Mouse (Mus musculus) forebrain, embryonic 13.5 days (tissue): ENCODE data around the gene Iars2. TPM values are rescaled to one million over a fixed set of nuclear protein-coding genes. Genes with fewer than 3 reads are reported as not detected.

Experiments used
- ATAC-seq: fragments of 200-750 bp; cut with Nextera tagmentation; 2 replicates; pipeline ENCODE4 v1.8.0; 2017
- H3K27ac ChIP-seq: fragments of 300-500 bp; sonication (generic); 2 replicates; pipeline ENCODE4 v1.5.1; 2015; ENCODE audit warnings: inconsistent platforms, mild to moderate bottlenecking, moderate library complexity
- H3K27me3 ChIP-seq: fragments of 300-500 bp; sonication (generic); 2 replicates; pipeline ENCODE4 v1.6.1; 2015; ENCODE audit warnings: mild to moderate bottlenecking, inconsistent platforms
- H3K36me3 ChIP-seq: fragments of 300-500 bp; sonication (generic); 2 replicates; pipeline ENCODE4 v1.6.1; 2015; ENCODE audit warnings: mild to moderate bottlenecking, inconsistent platforms; ENCODE audit not compliant: poor library complexity, severe bottlenecking
- H3K4me1 ChIP-seq: fragments of 300-500 bp; sonication (generic); 2 replicates; pipeline ENCODE4 v1.6.1; 2015; ENCODE audit warnings: inconsistent platforms
- H3K4me2 ChIP-seq: fragments of 300-500 bp; sonication (generic); 2 replicates; pipeline ENCODE4 v1.6.1; 2015; ENCODE audit warnings: inconsistent platforms, mild to moderate bottlenecking, moderate library complexity
- H3K4me3 ChIP-seq: fragments of 300-500 bp; sonication (generic); 2 replicates; pipeline ENCODE4 v1.5.1; 2015; ENCODE audit warnings: mild to moderate bottlenecking, inconsistent platforms
- H3K9ac ChIP-seq: fragments of 300-500 bp; sonication (generic); 2 replicates; pipeline ENCODE4 v1.6.1; 2015; ENCODE audit warnings: mild to moderate bottlenecking, inconsistent platforms
- H3K9me3 ChIP-seq: fragments of 300-500 bp; sonication (generic); replicated peaks from 2 replicates; pipeline ENCODE4 v1.6.1; 2016; ENCODE audit warnings: inconsistent platforms
- WGBS: fragments of 180-500 bp; shearing (Covaris S2); methylation state at CpG from one replicate; pipeline ENCODE4 v1.1.7; 2015; 5-methylcytosine and 5-hydroxymethylcytosine counted together
- polyA plus RNA-seq: library from polyadenylated mRNA; unstranded; fragments of >200 nt; fragmentation: Nextera tagmentation; extraction: Ambion mirVana; gene quantifications from 2 replicates; pipeline ENCODE4 v1.2.1, GENCODE M21; 2015

Iars2 gene
- polyA plus RNA-seq, result 18.0 and 21.0 TPM in 2 replicates

GRCm38 (mm10) chr1:185328721-185329610, at the start of gene Iars2:
Gene Iars2 (minus strand): TSS chr1:185329396.
- Histone ChIP-seq H3K9me3 (no peaks in the 10 kb centered on the region), H3K27me3 (no peaks in the 10 kb centered on the region), H3K4me3 (peak within 1 kb of the TSS; percentile 76), H3K36me3 (peaks cover 31% of the 10 kb centered on the region), H3K4me1 (peaks cover 30% of the 10 kb centered on the region), H3K27ac (peak within 1 kb of the TSS; percentile 89), H3K4me2 (peak within 1 kb of the TSS; percentile 77), H3K9ac (peak within 1 kb of the TSS; percentile 84)
- WGBS, result under 1% methylated on average over 73 of the region's 76 CpGs
- peak; percentile 90 for ATAC-seq

GRCm38 (mm10) chr1:185377429-185377828, 48.2 kb upstream of the Iars2 start:
- H3K4me3 ChIP-seq, result no peak overlapping the region
- 96% methylated on average over 2 of the region's 2 CpGs for WGBS
- H3K36me3 ChIP-seq, result peaks cover 92% of the 10 kb centered on the region
- H3K4me1 ChIP-seq, result no peaks in the 10 kb centered on the region
- H3K4me2 ChIP-seq, result no peak overlapping the region
- H3K9ac ChIP-seq, result no peak overlapping the region
- no peak overlapping the region for H3K27ac ChIP-seq
- no peak for ATAC-seq
- no peaks in the 10 kb centered on the region for H3K9me3 ChIP-seq
- no peaks in the 10 kb centered on the region for H3K27me3 ChIP-seq

- peaks cover 93% of the 10 kb centered on the region for H3K36me3 ChIP-seq
Observed at GRCm38 (mm10) chr1:185376390-185376789, 47.2 kb upstream of the Iars2 start.

GRCm38 (mm10) chr1:185369979-185370378, 40.8 kb upstream of the Iars2 start:
- no peak overlapping the region for H3K4me2 ChIP-seq
- no peaks in the 10 kb centered on the region for H3K27me3 ChIP-seq
- no peaks in the 10 kb centered on the region for H3K9me3 ChIP-seq
- H3K36me3 ChIP-seq, result peaks cover 59% of the 10 kb centered on the region
- H3K27ac ChIP-seq, result no peak overlapping the region
- WGBS, result 95% methylated on average over 6 of the region's 6 CpGs
- no peak overlapping the region for H3K9ac ChIP-seq
- peaks cover 7% of the 10 kb centered on the region for H3K4me1 ChIP-seq
- ATAC-seq, result no peak
- H3K4me3 ChIP-seq, result no peak overlapping the region

More at GRCm38 (mm10) chr1:185376390-185376789, 47.2 kb upstream of the Iars2 start:
- Histone ChIP-seq H3K4me2 (no peak overlapping the region), H3K4me1 (no peaks in the 10 kb centered on the region), H3K27me3 (no peaks in the 10 kb centered on the region), H3K4me3 (no peak overlapping the region), H3K27ac (no peak overlapping the region), H3K9me3 (no peaks in the 10 kb centered on the region), H3K9ac (no peak overlapping the region)
- no peak for ATAC-seq

- Histone ChIP-seq H3K4me3 (no peak overlapping the region), H3K9me3 (no peaks in the 10 kb centered on the region), H3K27me3 (no peaks in the 10 kb centered on the region), H3K4me2 (no peak overlapping the region), H3K27ac (no peak overlapping the region), H3K9ac (no peak overlapping the region), H3K36me3 (peaks cover 37% of the 10 kb centered on the region), H3K4me1 (peaks cover 19% of the 10 kb centered on the region)
- ATAC-seq, result no peak
- WGBS, result 89% methylated on average over 6 of the region's 6 CpGs
Observed at GRCm38 (mm10) chr1:185367383-185367782, 38.2 kb upstream of the Iars2 start.

- H3K9ac ChIP-seq, result peak overlapping the region; percentile 88
- peaks cover 25% of the 10 kb centered on the region for H3K4me1 ChIP-seq
- H3K4me2 ChIP-seq, result peak overlapping the region; percentile 66
- H3K9me3 ChIP-seq, result no peaks in the 10 kb centered on the region
- no peaks in the 10 kb centered on the region for H3K27me3 ChIP-seq
- H3K27ac ChIP-seq, result no peak overlapping the region
- ATAC-seq, result no peak
- peak overlapping the region; percentile 96 for H3K4me3 ChIP-seq
- WGBS, result 40% methylated on average over 6 of the region's 6 CpGs
- peaks cover 9% of the 10 kb centered on the region; the same call in 1 of the 2 replicates for H3K36me3 ChIP-seq
Observed at GRCm38 (mm10) chr1:185364183-185364540, 35.0 kb upstream of the Iars2 start.

- Histone ChIP-seq H3K27ac (peak overlapping the region; percentile 90), H3K4me1 (peaks cover 25% of the 10 kb centered on the region), H3K4me3 (peak overlapping the region; percentile 96), H3K9me3 (no peaks in the 10 kb centered on the region), H3K9ac (peak overlapping the region; percentile 88), H3K27me3 (no peaks in the 10 kb centered on the region), H3K36me3 (peaks cover 9% of the 10 kb centered on the region), H3K4me2 (peak overlapping the region; percentile 66)
- WGBS, result 6% methylated on average over 22 of the region's 22 CpGs
- ATAC-seq, result peak; percentile 25
Observed at GRCm38 (mm10) chr1:185363526-185364182, 34.5 kb upstream of the Iars2 start.

GRCm38 (mm10) chr1:185362677-185363520, 33.7 kb upstream of the Iars2 start, which contains the start of gene Eprs:
Gene Eprs (plus strand): TSS chr1:185363044.
- H3K9ac ChIP-seq, result peak within 1 kb of the TSS; percentile 88
- ATAC-seq, result peak; percentile 97
- peaks cover 10% of the 10 kb centered on the region for H3K36me3 ChIP-seq
- H3K27ac ChIP-seq, result peak within 1 kb of the TSS; percentile 90
- peak within 1 kb of the TSS; percentile 96 for H3K4me3 ChIP-seq
- H3K27me3 ChIP-seq, result no peaks in the 10 kb centered on the region
- H3K4me2 ChIP-seq, result peak within 1 kb of the TSS; percentile 66
- no peaks in the 10 kb centered on the region for H3K9me3 ChIP-seq
- WGBS, result under 1% methylated on average over 82 of the region's 92 CpGs
- H3K4me1 ChIP-seq, result peaks cover 25% of the 10 kb centered on the region

- H3K27me3 ChIP-seq, result no peaks in the 10 kb centered on the region
- peaks cover 6% of the 10 kb centered on the region; the same call in 1 of the 2 replicates for H3K4me1 ChIP-seq
- H3K9me3 ChIP-seq, result no peaks in the 10 kb centered on the region
- 89% methylated on average over 4 of the region's 4 CpGs for WGBS
- no peak overlapping the region for H3K4me2 ChIP-seq
- ATAC-seq, result no peak
- H3K36me3 ChIP-seq, result peaks cover 41% of the 10 kb centered on the region
- no peak overlapping the region for H3K4me3 ChIP-seq
- no peak overlapping the region for H3K27ac ChIP-seq
- no peak overlapping the region for H3K9ac ChIP-seq
Observed at GRCm38 (mm10) chr1:185358211-185358610, 29.0 kb upstream of the Iars2 start.

GRCm38 (mm10) chr1:185356246-185356645, 27.1 kb upstream of the Iars2 start:
- H3K27me3 ChIP-seq, result no peaks in the 10 kb centered on the region
- H3K4me2 ChIP-seq, result no peak overlapping the region
- no peaks in the 10 kb centered on the region for H3K9me3 ChIP-seq
- no peak overlapping the region for H3K27ac ChIP-seq
- no peaks in the 10 kb centered on the region for H3K4me1 ChIP-seq
- no peak overlapping the region for H3K9ac ChIP-seq
- H3K36me3 ChIP-seq, result peaks cover 60% of the 10 kb centered on the region
- ATAC-seq, result no peak
- no peak overlapping the region for H3K4me3 ChIP-seq
- 94% methylated on average over 8 of the region's 8 CpGs for WGBS

GRCm38 (mm10) chr1:185354731-185355130, 25.5 kb upstream of the Iars2 start:
- no peaks in the 10 kb centered on the region for H3K9me3 ChIP-seq
- peaks cover 75% of the 10 kb centered on the region for H3K36me3 ChIP-seq

More at GRCm38 (mm10) chr1:185354731-185355130, 25.5 kb upstream of the Iars2 start:
- Histone ChIP-seq H3K4me3 (no peak overlapping the region), H3K4me1 (no peaks in the 10 kb centered on the region), H3K4me2 (no peak overlapping the region), H3K27me3 (no peaks in the 10 kb centered on the region), H3K9ac (no peak overlapping the region), H3K27ac (no peak overlapping the region)
- ATAC-seq, result no peak
- WGBS, result 89% methylated on average over 4 of the region's 4 CpGs
